Mouse (Mus musculus) lung, embryonic 14.5 days (tissue): ENCODE data around the gene Ubald1. TPM values are rescaled to one million over a fixed set of nuclear protein-coding genes. Genes with fewer than 3 reads are reported as not detected.
A peak's percentile ranks its signal among the peaks of the same experiment; 100 is the strongest.

Experiments
- ATAC-seq: fragments of 200-750 bp; cut with Nextera tagmentation; 2 replicates; pipeline ENCODE4 v1.8.0; 2017; ENCODE audit warnings: mild to moderate bottlenecking, moderate TSS enrichment, moderate library complexity; ENCODE audit not compliant: insufficient read depth
- DNase-seq: peaks from one replicate; pipeline ENCODE4 v3.0.0-alpha.2; 2015
- H3K27ac ChIP-seq: fragments of 300-500 bp; sonication (generic); 2 replicates; pipeline ENCODE4 v1.5.1; 2014; ENCODE audit warnings: low read depth, mild to moderate bottlenecking, moderate library complexity
- H3K27me3 ChIP-seq: fragments of 300-500 bp; sonication (generic); 2 replicates; pipeline ENCODE4 v1.6.1; 2014; ENCODE audit warnings: low read length, control low read depth; ENCODE audit not compliant: insufficient read depth
- H3K36me3 ChIP-seq: fragments of 300-500 bp; sonication (generic); 2 replicates; pipeline ENCODE4 v1.6.1; 2014; ENCODE audit warnings: control low read depth; ENCODE audit not compliant: insufficient read depth
- H3K4me1 ChIP-seq: fragments of 300-500 bp; sonication (generic); 2 replicates; pipeline ENCODE4 v1.6.1; 2014; ENCODE audit warnings: antibody characterized with exemption, control low read depth; ENCODE audit not compliant: insufficient read depth
- H3K4me2 ChIP-seq: fragments of 300-500 bp; sonication (generic); 2 replicates; pipeline ENCODE4 v1.6.1; 2014; ENCODE audit warnings: mild to moderate bottlenecking
- H3K4me3 ChIP-seq: fragments of 300-500 bp; sonication (generic); 2 replicates; pipeline ENCODE4 v1.5.1; 2014; ENCODE audit warnings: low read depth, low read length
- H3K9ac ChIP-seq: fragments of 300-500 bp; sonication (generic); 2 replicates; pipeline ENCODE4 v1.6.1; 2014
- H3K9me3 ChIP-seq: fragments of 300-500 bp; sonication (generic); 2 replicates; pipeline ENCODE4 v1.6.1; 2016; ENCODE audit warnings: low read depth, low read length, control low read depth
- CTCF ChIP-seq: IDR thresholded peaks from 2 replicates; pipeline ENCODE4 v1.5.1; 2016; ENCODE audit warnings: antibody characterized with exemption, low read depth
- WGBS: fragments of 180-500 bp; shearing (Covaris S2); extraction: QIAGEN DNeasy Blood & Tissue Kit; methylation state at CpG from one replicate; pipeline ENCODE4 v1.1.7; 2014; 5-methylcytosine and 5-hydroxymethylcytosine counted together
- polyA plus RNA-seq: library from polyadenylated mRNA; unstranded; fragments of >200 nt; fragmentation: Nextera tagmentation; extraction: Ambion mirVana; gene quantifications from 2 replicates; pipeline ENCODE4 v1.2.1, GENCODE M21; 2014

Ubald1 gene
- polyA plus RNA-seq, 1 experiment from 2014 or later: 39.3 TPM

DNA sequence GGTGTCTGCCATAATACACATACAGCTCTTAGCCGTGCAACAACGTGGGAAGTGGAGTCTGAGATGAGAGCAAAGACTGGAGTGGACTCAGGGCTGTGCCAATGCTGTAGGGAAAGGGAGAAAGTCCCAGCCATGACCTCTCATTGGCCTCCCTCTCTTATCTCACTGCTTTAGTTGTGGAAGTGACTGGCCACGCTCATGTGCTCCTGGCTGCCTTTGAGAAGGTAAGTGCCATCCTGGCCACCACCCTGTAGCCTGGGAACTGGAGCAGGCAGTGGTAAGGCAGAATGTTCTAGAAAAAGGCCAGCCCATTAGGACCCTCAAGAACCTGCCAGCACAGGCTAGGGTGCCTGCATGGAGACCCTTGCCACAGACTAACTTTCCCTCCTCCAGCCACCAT, 35.8 kb upstream of the Ubald1 start:
- no peak for DNase-seq
- no peak for ATAC-seq
- no peak overlapping the region for H3K4me2 ChIP-seq
- no peak overlapping the region for H3K27ac ChIP-seq
- peaks cover 77% of the 10 kb centered on the region for H3K36me3 ChIP-seq
- H3K4me1 ChIP-seq: no peaks in the 10 kb centered on the region; the same call in 1 of the 2 replicates
- no peak overlapping the region for H3K9ac ChIP-seq
- WGBS: 80% methylated on average over 3 of the region's 3 CpGs
- TF ChIP-seq CTCF: no peak
- H3K9me3 ChIP-seq: no peaks in the 10 kb centered on the region
- no peak overlapping the region for H3K4me3 ChIP-seq
- no peaks in the 10 kb centered on the region for H3K27me3 ChIP-seq

GRCm38 (mm10) chr16:4913783-4914735, 33.9 kb upstream of the Ubald1 start:
- H3K27me3 ChIP-seq: no peaks in the 10 kb centered on the region
- DNase-seq: peak; percentile 94
- WGBS: 32% methylated on average over 12 of the region's 12 CpGs
- peak; percentile 81 for ATAC-seq
- peak overlapping the region; percentile 38 for H3K4me2 ChIP-seq
- H3K4me3 ChIP-seq: no peak overlapping the region
- peaks cover 78% of the 10 kb centered on the region for H3K36me3 ChIP-seq
- 0 out of 2 replicates have a peak overlapping the region, but pooled peaks have one; percentile 29 for H3K9ac ChIP-seq
- H3K4me1 ChIP-seq: no peaks in the 10 kb centered on the region; the same call in 1 of the 2 replicates
- H3K27ac ChIP-seq: peak overlapping the region; percentile 83; the same call in 1 of the 2 replicates
- peak; percentile 98 for TF ChIP-seq CTCF
- H3K9me3 ChIP-seq: no peaks in the 10 kb centered on the region

DNA sequence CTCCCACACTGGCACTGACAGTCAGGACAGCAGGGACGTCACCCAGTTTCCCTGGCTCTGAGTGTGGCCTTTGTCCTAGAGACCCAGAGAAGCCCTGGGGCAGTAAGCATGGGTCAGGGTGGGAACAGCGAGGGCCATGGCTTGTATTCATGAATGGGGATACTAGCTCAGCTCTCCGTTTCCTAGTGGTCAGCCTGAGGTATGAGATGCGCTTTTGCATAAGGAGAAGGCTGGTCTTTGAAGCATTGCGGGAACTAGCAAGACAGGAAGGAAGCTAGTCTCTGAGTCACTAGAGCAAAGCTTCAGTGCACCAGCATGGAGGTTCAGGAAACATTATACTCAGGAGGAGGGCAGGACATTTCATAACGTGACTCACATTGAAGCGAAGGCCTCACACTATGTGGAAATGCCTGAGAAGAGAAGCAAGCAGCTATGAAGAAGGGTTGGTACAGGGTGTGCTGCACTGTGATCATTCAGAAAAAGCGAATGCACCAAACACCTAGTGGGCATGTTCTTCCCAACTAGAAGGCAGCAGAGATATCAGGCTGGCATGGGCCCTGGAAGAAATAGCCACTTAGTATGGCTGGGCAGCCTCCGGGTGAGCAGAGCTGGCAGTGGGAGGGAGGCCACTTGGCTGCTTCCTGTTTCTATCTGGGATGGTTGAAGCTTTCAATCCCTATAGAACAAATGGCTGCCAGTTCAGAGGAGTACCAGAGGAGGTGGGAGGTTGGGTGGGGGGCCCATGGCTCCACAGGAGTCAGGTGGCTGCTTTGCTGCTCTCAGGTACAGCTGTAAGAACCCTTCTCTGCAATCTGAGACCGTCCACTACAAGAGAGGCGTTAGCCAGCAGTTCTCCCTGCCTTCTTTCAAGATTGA, 33.0 kb upstream of the Ubald1 start:
- Histone ChIP-seq H3K4me3 (no peak overlapping the region), H3K36me3 (peaks cover 76% of the 10 kb centered on the region), H3K4me2 (peak overlapping the region; percentile 38), H3K4me1 (no peaks in the 10 kb centered on the region; the same call in 1 of the 2 replicates), H3K27me3 (no peaks in the 10 kb centered on the region), H3K9me3 (no peaks in the 10 kb centered on the region), H3K9ac (0 out of 2 replicates have a peak overlapping the region, but pooled peaks have one; percentile 29), H3K27ac (peak overlapping the region; percentile 83)
- TF ChIP-seq CTCF: no peak
- ATAC-seq: peak; percentile 27
- peak; percentile 16 for DNase-seq
- WGBS: 67% methylated on average over 11 of the region's 11 CpGs

DNA sequence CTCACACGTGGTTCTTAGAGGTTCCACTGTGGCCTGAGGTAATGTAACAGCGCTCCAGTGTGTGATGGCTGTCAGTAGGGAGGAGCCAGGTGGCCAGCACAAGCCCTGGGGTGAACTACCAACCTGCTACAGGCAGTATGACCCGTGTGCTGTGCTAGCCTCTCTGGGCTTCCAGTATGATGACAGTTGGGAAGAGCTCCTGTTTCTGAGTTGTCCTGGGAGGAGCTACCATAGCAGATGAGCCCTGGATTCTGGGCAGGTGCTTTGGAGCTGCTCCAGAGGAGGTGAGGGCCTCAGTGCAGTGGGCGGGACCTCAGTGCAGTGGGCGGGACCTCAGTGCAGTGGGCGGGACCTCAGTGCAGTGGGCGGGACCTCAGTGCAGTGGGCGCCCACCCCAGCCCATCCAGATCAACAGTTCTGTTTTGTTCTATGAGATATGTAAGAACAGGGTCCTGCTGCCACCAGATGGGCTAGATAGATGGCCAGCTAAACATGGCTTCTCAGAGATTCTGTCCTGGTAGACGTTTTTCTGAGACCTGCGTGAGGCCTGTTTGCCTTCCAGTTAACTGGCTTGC, 32.0 kb upstream of the Ubald1 start:
- no peak overlapping the region for H3K4me2 ChIP-seq
- H3K4me3 ChIP-seq: no peak overlapping the region
- DNase-seq (no peak), ATAC-seq (no peak)
- H3K27ac ChIP-seq: peak overlapping the region; percentile 83; the same call in 1 of the 2 replicates
- no peaks in the 10 kb centered on the region; the same call in 1 of the 2 replicates for H3K4me1 ChIP-seq
- H3K36me3 ChIP-seq: peaks cover 81% of the 10 kb centered on the region
- no peak for TF ChIP-seq CTCF
- H3K9ac ChIP-seq: no peak overlapping the region
- 73% methylated on average over 10 of the region's 10 CpGs for WGBS
- H3K27me3 ChIP-seq: no peaks in the 10 kb centered on the region
- H3K9me3 ChIP-seq: no peaks in the 10 kb centered on the region

- Histone ChIP-seq H3K9me3 (no peaks in the 10 kb centered on the region), H3K36me3 (peaks cover 67% of the 10 kb centered on the region), H3K9ac (no peak overlapping the region), H3K27me3 (no peaks in the 10 kb centered on the region), H3K4me2 (no peak overlapping the region), H3K4me3 (no peak overlapping the region), H3K4me1 (peaks cover 2% of the 10 kb centered on the region; the same call in 1 of the 2 replicates), H3K27ac (no peak overlapping the region)
- DNase-seq (no peak), ATAC-seq (no peak)
- TF ChIP-seq CTCF: no peak
- 95% methylated on average over 8 of the region's 8 CpGs for WGBS
Measured at GRCm38 (mm10) chr16:4910758-4911157, 30.6 kb upstream of the Ubald1 start.

GRCm38 (mm10) chr16:4909745-4910144, 29.6 kb upstream of the Ubald1 start:
- peaks cover 7% of the 10 kb centered on the region; the same call in 1 of the 2 replicates for H3K4me1 ChIP-seq
- no peak for ATAC-seq
- H3K36me3 ChIP-seq: peaks cover 60% of the 10 kb centered on the region
- no peak overlapping the region for H3K9ac ChIP-seq
- no peak overlapping the region for H3K27ac ChIP-seq
- H3K4me2 ChIP-seq: no peak overlapping the region
- H3K27me3 ChIP-seq: no peaks in the 10 kb centered on the region
- peak; percentile 54 for TF ChIP-seq CTCF
- DNase-seq: no peak
- H3K4me3 ChIP-seq: no peak overlapping the region
- H3K9me3 ChIP-seq: no peaks in the 10 kb centered on the region
- WGBS: 97% methylated on average over 2 of the region's 2 CpGs
